18 mouse cellular contexts compared by ENCODE assay signal in the genomic region with DNA sequence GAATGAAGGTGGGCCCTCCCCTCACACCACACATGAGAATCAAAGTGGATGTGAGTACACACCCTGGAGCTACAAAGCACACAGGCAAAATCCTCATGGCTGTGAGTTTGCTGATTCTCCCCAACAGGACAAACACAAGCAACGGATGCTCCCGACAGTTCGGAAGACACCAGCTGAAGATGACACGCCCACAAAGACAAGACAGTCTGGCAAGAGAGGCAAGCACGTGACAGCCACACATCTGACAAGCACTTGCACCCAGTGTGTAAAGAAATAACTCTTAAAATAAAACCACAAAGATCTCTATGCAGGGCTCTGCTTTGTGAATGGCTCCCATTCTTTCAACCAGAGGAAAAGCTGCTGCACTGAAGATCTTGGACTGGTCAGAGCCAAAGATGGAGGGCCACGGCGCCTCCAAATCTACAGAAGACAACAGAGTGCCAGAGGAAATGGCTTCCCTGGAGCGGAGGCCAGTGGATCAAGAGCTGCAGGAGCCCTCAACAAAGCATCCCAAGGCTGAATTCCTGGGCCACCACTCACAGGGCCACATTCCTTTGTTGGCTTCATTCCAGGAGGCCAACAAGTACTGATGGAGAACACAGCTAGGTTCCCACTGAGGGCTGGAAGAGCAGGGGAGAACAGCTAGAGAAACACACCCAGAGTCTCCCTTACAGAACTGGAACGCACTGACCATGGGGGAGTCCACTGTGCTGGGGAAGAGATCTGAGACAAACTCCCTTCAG. TPM values are rescaled to one million over a fixed set of nuclear protein-coding genes. Genes with fewer than 3 reads are reported as not detected.
DNase-seq lines count a peak whose midpoint lies in the region; ATAC-seq and TF ChIP-seq lines count a peak whose summit lies in the region.
"Had no signal": no experiment of that assay in that cellular context is flagged by ENCODE, and none has a peak within 500 bp of the region (broad histone marks: within the 10 kb centered on the region; RNA-seq: fewer than 3 reads in every experiment).

No protein-coding gene starts in this region.

- 0 out of 2 replicates have a peak, but pooled peaks cover 2% of the 10 kb centered on the region for H3K36me3 ChIP-seq in forebrain, postnatal 0 days (ENCODE audit: insufficient read depth)
- no peaks in the 10 kb centered on the region for H3K36me3 ChIP-seq in forebrain, embryonic 16.5 days (ENCODE audit: control insufficient read depth, insufficient read depth)
- H3K36me3 ChIP-seq: hindbrain, embryonic 12.5 days; kidney, embryonic 15.5 days; liver, embryonic 13.5 days; midbrain, embryonic 13.5 days had no signal

- no peaks in the 10 kb centered on the region for H3K9me3 ChIP-seq in forebrain, postnatal 0 days (ENCODE audit: low read length)
- no peaks in the 10 kb centered on the region for H3K9me3 ChIP-seq in forebrain, embryonic 16.5 days (ENCODE audit: control insufficient read depth, low read length)
- H3K9me3 ChIP-seq: hindbrain, embryonic 12.5 days; kidney, embryonic 15.5 days; liver, embryonic 13.5 days; midbrain, embryonic 13.5 days had no signal

- 0 out of 2 replicates have a peak overlapping the region, but pooled peaks have one; percentile 15 for H3K27ac ChIP-seq in forebrain, postnatal 0 days (ENCODE audit: low read depth, low read length)
- H3K27ac ChIP-seq in forebrain, embryonic 16.5 days (ENCODE audit: low read length), result no peak overlapping the region
- H3K27ac ChIP-seq: hindbrain, embryonic 12.5 days; kidney, embryonic 15.5 days; layer of hippocampus, adult 2 months; liver, embryonic 13.5 days; midbrain, embryonic 13.5 days had no signal

- no peak overlapping the region for H3K4me2 ChIP-seq in forebrain, postnatal 0 days (ENCODE audit: low read depth)
- no peak overlapping the region for H3K4me2 ChIP-seq in forebrain, embryonic 16.5 days (ENCODE audit: low read length)
- H3K4me2 ChIP-seq: hindbrain, embryonic 12.5 days; kidney, embryonic 15.5 days; liver, embryonic 13.5 days; midbrain, embryonic 13.5 days had no signal

- DNase-seq in forebrain, postnatal 0 days, result no peak
- peak; percentile 23 for DNase-seq in lung, postnatal 36 days
- no peak for DNase-seq in lung, postnatal 10 days
- peak; percentile 21 for DNase-seq in ZHBTc4 (ENCODE audit: low read depth, low spot score)
- peak; percentile 61 to 67 for DNase-seq in right cerebral cortex, postnatal 36 days (ENCODE audit: low spot score in 2 of 2)
- DNase-seq: cerebellum, adult 9-10 months; heart, adult 18-20 months; liver, embryonic 13.5 days had no signal

- H3K9ac ChIP-seq in forebrain, postnatal 0 days, result no peak overlapping the region
- no peak overlapping the region for H3K9ac ChIP-seq in forebrain, embryonic 16.5 days (replicated peaks; ENCODE audit: low read depth, low read length)
- H3K9ac ChIP-seq: hindbrain, embryonic 12.5 days; kidney, embryonic 15.5 days; liver, embryonic 13.5 days; midbrain, embryonic 13.5 days had no signal

- no peaks in the 10 kb centered on the region for H3K27me3 ChIP-seq in forebrain, postnatal 0 days (ENCODE audit: insufficient read depth, low read length)
- H3K27me3 ChIP-seq in forebrain, embryonic 16.5 days (replicated peaks; ENCODE audit: control insufficient read depth, insufficient read depth, low read length), result no peaks in the 10 kb centered on the region
- H3K27me3 ChIP-seq: hindbrain, embryonic 12.5 days; kidney, embryonic 15.5 days; liver, embryonic 13.5 days; midbrain, embryonic 13.5 days had no signal

- ATAC-seq in forebrain, postnatal 0 days, result peak; percentile 36; the same call in 1 of the 2 replicates
- no peak for ATAC-seq in forebrain, embryonic 16.5 days
- no peak for ATAC-seq in erythroid progenitor cell, adult 5-6 weeks (replicated peaks; ENCODE audit: low FRiP score, poor library complexity, severe bottlenecking)
- ATAC-seq: forebrain, embryonic 14.5 days; midbrain, embryonic 13.5 days had no signal

- no peak overlapping the region for H3K4me3 ChIP-seq in forebrain, postnatal 0 days (ENCODE audit: low read depth, low read length)
- no peak overlapping the region for H3K4me3 ChIP-seq in forebrain, embryonic 16.5 days (replicated peaks; ENCODE audit: low read length)
- H3K4me3 ChIP-seq: hindbrain, embryonic 12.5 days; kidney, embryonic 15.5 days; layer of hippocampus, adult 2 months; liver, embryonic 13.5 days; midbrain, embryonic 13.5 days; myocyte had no signal

- WGBS in forebrain, postnatal 0 days, result 72% methylated on average over 9 of the region's 9 CpGs
- WGBS in forebrain, embryonic 16.5 days, result 83% methylated on average over 9 of the region's 9 CpGs

- TF ChIP-seq CTCF in forebrain, postnatal 0 days (IDR thresholded peaks at IDR 0.05; ENCODE audit: low read depth), result no peak

- H3K4me1 ChIP-seq in forebrain, postnatal 0 days (ENCODE audit: insufficient read depth), result no peaks in the 10 kb centered on the region
- no peaks in the 10 kb centered on the region; the same call in 1 of the 2 replicates for H3K4me1 ChIP-seq in forebrain, embryonic 16.5 days (replicated peaks; ENCODE audit: control insufficient read depth, insufficient read depth, low read length)
- H3K4me1 ChIP-seq: hindbrain, embryonic 12.5 days; kidney, embryonic 15.5 days; liver, embryonic 13.5 days had no signal

RNA-seq across cellular contexts. Expression of a gene that starts 22.3 kb away (rescaled TPM):
- 121 and 125 TPM in 2 replicates for total RNA-seq in forebrain, postnatal 0 days (2014; rRNA removed)
- 112 and 142 TPM in 2 replicates for polyA plus RNA-seq in forebrain, postnatal 0 days (2015; fragmentation: Nextera tagmentation; extraction: Ambion mirVana)
- 103 and 122 TPM in 2 replicates for polyA plus RNA-seq in forebrain, embryonic 16.5 days (2015; fragmentation: Nextera tagmentation; extraction: Ambion mirVana)
- total RNA-seq in erythroid progenitor cell, adult 5-6 weeks (2015; ENCODE audit: low replicate concordance), result not detected in 2 replicates
- total RNA-seq in erythroid progenitor cell, adult 5-6 weeks (2017; ENCODE audit: low replicate concordance), result not detected in 2 replicates
- total RNA-seq: neutrophil, adult 5-6 weeks had no signal
- polyA plus RNA-seq: C2C12, myocyte had no signal

Comparison
In these comparisons a context has a peak if more than half of its experiments do, and no peak if none do; other contexts are left out.
1. DNase-seq: peak in lung, postnatal 36 days (single experiment), ZHBTc4 (single experiment) and right cerebral cortex, postnatal 36 days (2 of 2); none in forebrain, postnatal 0 days (single experiment) and lung, postnatal 10 days (single experiment).
2. RNA of a gene that starts 22.3 kb away (total RNA-seq): 121 to 125 TPM in forebrain, postnatal 0 days; not detected in erythroid progenitor cell, adult 5-6 weeks; every median in the first group is over 100 times any median in the second.